Mouse (Mus musculus) kidney, embryonic 16.5 days (tissue): ENCODE measurements around the gene Cep95. TPM values are rescaled to one million over a fixed set of nuclear protein-coding genes. Genes with fewer than 3 reads are reported as not detected.
"Not testable (repeated sequence)": the region's sequence is repeated elsewhere in the genome, so short reads cannot be mapped to it uniquely, and the experiment has no call there.

ENCODE experiments used
- ATAC-seq: fragments of 200-750 bp; cut with Nextera tagmentation; 2 replicates; pipeline ENCODE4 v1.8.0; 2017; ENCODE audit warnings: moderate TSS enrichment; ENCODE audit not compliant: low FRiP score, low TSS enrichment
- H3K27ac ChIP-seq: fragments of 300-500 bp; sonication (generic); 2 replicates; pipeline ENCODE4 v1.5.1; 2014; ENCODE audit warnings: low read length
- H3K27me3 ChIP-seq: fragments of 300-500 bp; sonication (generic); 2 replicates; pipeline ENCODE4 v1.6.1; 2014; ENCODE audit warnings: low read length, control low read depth, mixed read lengths; ENCODE audit not compliant: insufficient read depth
- H3K36me3 ChIP-seq: fragments of 300-500 bp; sonication (generic); 2 replicates; pipeline ENCODE4 v1.6.1; 2014; ENCODE audit warnings: low read length, control low read depth, mixed read lengths; ENCODE audit not compliant: insufficient read depth
- H3K4me1 ChIP-seq: fragments of 300-500 bp; sonication (generic); 2 replicates; pipeline ENCODE4 v1.6.1; 2014; ENCODE audit warnings: low read length, control low read depth, mixed read lengths; ENCODE audit not compliant: insufficient read depth
- H3K4me2 ChIP-seq: fragments of 300-500 bp; sonication (generic); replicated peaks from 2 replicates; pipeline ENCODE4 v1.6.1; 2014; ENCODE audit warnings: low read depth, low read length
- H3K4me3 ChIP-seq: fragments of 300-500 bp; sonication (generic); 2 replicates; pipeline ENCODE4 v1.5.1; 2014; ENCODE audit warnings: mild to moderate bottlenecking, low read length
- H3K9ac ChIP-seq: fragments of 300-500 bp; sonication (generic); replicated peaks from 2 replicates; pipeline ENCODE4 v1.6.1; 2014; ENCODE audit warnings: low read length
- H3K9me3 ChIP-seq: fragments of 300-500 bp; sonication (generic); 2 replicates; pipeline ENCODE4 v1.6.1; 2016; ENCODE audit warnings: low read length, control low read depth
- WGBS: fragments of 180-500 bp; shearing (Covaris S2); extraction: QIAGEN DNeasy Blood & Tissue Kit; methylation state at CpG from one replicate; pipeline ENCODE4 v1.1.7; 2014; 5-methylcytosine and 5-hydroxymethylcytosine counted together
- polyA plus RNA-seq: library from polyadenylated mRNA; unstranded; fragments of >200 nt; fragmentation: Nextera tagmentation; extraction: Ambion mirVana; gene quantifications from 2 replicates; pipeline ENCODE4 v1.2.1, GENCODE M21; 2015

Cep95 gene
- polyA plus RNA-seq = 21.9 and 24.4 TPM in 2 replicates

GRCm38 (mm10) chr11:106788775-106789459 is at the start of gene Cep95, which contains the start of gene Ddx5:
Gene Cep95, plus strand, starts transcription at chr11:106789252.
Gene Ddx5, minus strand, starts transcription at chr11:106789185.
- Histone ChIP-seq H3K9ac (peak within 1 kb of the TSS; percentile 99), H3K4me2 (peak within 1 kb of the TSS; percentile 93), H3K4me3 (peak within 1 kb of the TSS; percentile 95), H3K27me3 (no peaks in the 10 kb centered on the region), H3K9me3 (no peaks in the 10 kb centered on the region), H3K4me1 (peaks cover 19% of the 10 kb centered on the region), H3K27ac (peak within 1 kb of the TSS; percentile 97), H3K36me3 (peaks cover 27% of the 10 kb centered on the region)
- under 1% methylated on average over 58 of the region's 58 CpGs for WGBS
- ATAC-seq = peak; percentile 91

GRCm38 (mm10) chr11:106740724-106741123 is 48.3 kb upstream of the Cep95 start:
- not testable (repeated sequence) for H3K4me2 ChIP-seq, H3K9ac ChIP-seq, H3K4me1 ChIP-seq, H3K27ac ChIP-seq, H3K4me3 ChIP-seq, H3K36me3 ChIP-seq, ATAC-seq, H3K27me3 ChIP-seq, H3K9me3 ChIP-seq
- WGBS = 90% methylated on average over 6 of the region's 8 CpGs

GRCm38 (mm10) chr11:106741232-106741631 is 47.8 kb upstream of the Cep95 start:
- H3K4me2 ChIP-seq = no peak overlapping the region
- H3K4me1 ChIP-seq = peaks cover 6% of the 10 kb centered on the region; the same call in 1 of the 2 replicates
- ATAC-seq = no peak
- no peaks in the 10 kb centered on the region for H3K36me3 ChIP-seq
- no peak overlapping the region for H3K27ac ChIP-seq
- H3K9me3 ChIP-seq = no peaks in the 10 kb centered on the region
- no peaks in the 10 kb centered on the region for H3K27me3 ChIP-seq
- H3K9ac ChIP-seq = no peak overlapping the region
- H3K4me3 ChIP-seq = no peak overlapping the region
- WGBS = 78% methylated on average over 6 of the region's 6 CpGs

GRCm38 (mm10) chr11:106741826-106742225 is 47.2 kb upstream of the Cep95 start:
- Histone ChIP-seq H3K27me3 (no peaks in the 10 kb centered on the region), H3K27ac (no peak overlapping the region), H3K4me3 (no peak overlapping the region), H3K9ac (no peak overlapping the region), H3K4me1 (peaks cover 6% of the 10 kb centered on the region; the same call in 1 of the 2 replicates), H3K9me3 (no peaks in the 10 kb centered on the region), H3K4me2 (no peak overlapping the region), H3K36me3 (no peaks in the 10 kb centered on the region)
- no peak for ATAC-seq
- WGBS = 94% methylated on average over 3 of the region's 3 CpGs

GRCm38 (mm10) chr11:106742388-106742841 is 46.6 kb upstream of the Cep95 start:
- Histone ChIP-seq H3K9me3 (peaks cover 2% of the 10 kb centered on the region; the same call in 1 of the 2 replicates), H3K27me3 (no peaks in the 10 kb centered on the region), H3K4me2 (no peak overlapping the region), H3K9ac (no peak overlapping the region), H3K4me3 (no peak overlapping the region), H3K27ac (no peak overlapping the region), H3K4me1 (peaks cover 3% of the 10 kb centered on the region; the same call in 1 of the 2 replicates), H3K36me3 (no peaks in the 10 kb centered on the region)
- ATAC-seq = no peak
- 48% methylated on average over 6 of the region's 6 CpGs for WGBS

- H3K4me1 ChIP-seq = no peaks in the 10 kb centered on the region
- 90% methylated on average over 5 of the region's 5 CpGs for WGBS
- no peak overlapping the region for H3K4me2 ChIP-seq
- H3K4me3 ChIP-seq = no peak overlapping the region
- ATAC-seq = no peak
- no peaks in the 10 kb centered on the region for H3K36me3 ChIP-seq
- no peaks in the 10 kb centered on the region for H3K27me3 ChIP-seq
- peaks cover 2% of the 10 kb centered on the region; the same call in 1 of the 2 replicates for H3K9me3 ChIP-seq
- H3K9ac ChIP-seq = no peak overlapping the region
- H3K27ac ChIP-seq = no peak overlapping the region
Observed at GRCm38 (mm10) chr11:106744949-106745348, 44.1 kb upstream of the Cep95 start.

GRCm38 (mm10) chr11:106749557-106750120 is 39.4 kb upstream of the Cep95 start:
- not testable (repeated sequence) for H3K27ac ChIP-seq, ATAC-seq, H3K27me3 ChIP-seq, H3K4me2 ChIP-seq, H3K9ac ChIP-seq, H3K4me1 ChIP-seq, H3K4me3 ChIP-seq, H3K36me3 ChIP-seq, H3K9me3 ChIP-seq
- WGBS = 91% methylated on average over 7 of the region's 7 CpGs

- Histone ChIP-seq H3K9ac (no peak within 1 kb of the TSS), H3K9me3 (peaks cover 2% of the 10 kb centered on the region; the same call in 1 of the 2 replicates), H3K4me2 (no peak within 1 kb of the TSS), H3K4me1 (no peaks in the 10 kb centered on the region), H3K36me3 (no peaks in the 10 kb centered on the region), H3K4me3 (no peak within 1 kb of the TSS), H3K27ac (no peak within 1 kb of the TSS), H3K27me3 (no peaks in the 10 kb centered on the region)
- 73% methylated on average over 13 of the region's 13 CpGs for WGBS
- no peak for ATAC-seq
Observed at GRCm38 (mm10) chr11:106750121-106750751, 38.8 kb upstream of the Cep95 start, which contains the start of gene Pecam1. Gene Pecam1, minus strand, starts transcription at chr11:106750628.

- Histone ChIP-seq H3K4me1 (no peaks in the 10 kb centered on the region), H3K36me3 (no peaks in the 10 kb centered on the region), H3K9me3 (peaks cover 2% of the 10 kb centered on the region; the same call in 1 of the 2 replicates), H3K27ac (no peak within 1 kb of the TSS), H3K4me3 (no peak within 1 kb of the TSS), H3K9ac (no peak within 1 kb of the TSS), H3K4me2 (no peak within 1 kb of the TSS), H3K27me3 (no peaks in the 10 kb centered on the region)
- WGBS = 83% methylated on average over 17 of the region's 17 CpGs
- no peak for ATAC-seq
Observed at GRCm38 (mm10) chr11:106751039-106752018, 37.7 kb upstream of the Cep95 start, which contains the start of gene Milr1. Gene Milr1, plus strand, starts transcription at chr11:106751226.
